Mouse (Mus musculus): ENCODE measurements around the gene Pld2. TPM values are rescaled to one million over a fixed set of nuclear protein-coding genes. Genes with fewer than 3 reads are reported as not detected.

The Pld2 gene
- polyA plus RNA-seq, 1 experiment from 2014 or later: 10.0 TPM

Other genes with a start within 250 kb of the Pld2 start
- gene Alox12e, start 217.4 kb upstream of the Pld2 start, polyA plus RNA-seq (2015; fragmentation: Nextera tagmentation; extraction: Ambion mirVana): 0.13 TPM in 1 of 2 replicates, not detected in the other
- 0.64 and 1.1 TPM in 2 replicates for gene Alox15, start 188.0 kb upstream of the Pld2 start, polyA plus RNA-seq (2015; fragmentation: Nextera tagmentation; extraction: Ambion mirVana)
- 29.1 and 31.5 TPM in 2 replicates for gene Pelp1, start 130.0 kb upstream of the Pld2 start, polyA plus RNA-seq (2015; fragmentation: Nextera tagmentation; extraction: Ambion mirVana)
- gene Arrb2, start 107.4 kb upstream of the Pld2 start, polyA plus RNA-seq (2015; fragmentation: Nextera tagmentation; extraction: Ambion mirVana): 10.1 and 10.7 TPM in 2 replicates
- gene Med11, start 88.1 kb upstream of the Pld2 start, polyA plus RNA-seq (2015; fragmentation: Nextera tagmentation; extraction: Ambion mirVana): 38.4 and 41.7 TPM in 2 replicates
- gene Zmynd15, start 80.6 kb upstream of the Pld2 start, polyA plus RNA-seq (2015; fragmentation: Nextera tagmentation; extraction: Ambion mirVana): 1.1 and 1.2 TPM in 2 replicates
- 10.9 and 11.9 TPM in 2 replicates for gene Cxcl16, start 80.1 kb upstream of the Pld2 start, polyA plus RNA-seq (2015; fragmentation: Nextera tagmentation; extraction: Ambion mirVana)
- gene Tm4sf5, start 34.8 kb upstream of the Pld2 start, polyA plus RNA-seq (2015; fragmentation: Nextera tagmentation; extraction: Ambion mirVana): 253 and 283 TPM in 2 replicates
- 0.28 and 0.71 TPM in 2 replicates for gene Vmo1, start 25.4 kb upstream of the Pld2 start, polyA plus RNA-seq (2015; fragmentation: Nextera tagmentation; extraction: Ambion mirVana)
- gene Gltpd2, start 20.9 kb upstream of the Pld2 start, polyA plus RNA-seq (2015; fragmentation: Nextera tagmentation; extraction: Ambion mirVana): 1.9 and 2.0 TPM in 2 replicates
- gene Psmb6, start 14.7 kb upstream of the Pld2 start, polyA plus RNA-seq (2015; fragmentation: Nextera tagmentation; extraction: Ambion mirVana): 626 and 669 TPM in 2 replicates
- not detected in 2 replicates for gene Gm40193, start 7.1 kb upstream of the Pld2 start, polyA plus RNA-seq (2015; fragmentation: Nextera tagmentation; extraction: Ambion mirVana)
- gene Mink1, start 22.8 kb downstream of the Pld2 start, polyA plus RNA-seq (2015; fragmentation: Nextera tagmentation; extraction: Ambion mirVana): 9.3 and 10.6 TPM in 2 replicates
- not detected in 2 replicates for gene 4930544D05Rik, start 75.8 kb downstream of the Pld2 start, polyA plus RNA-seq (2015; fragmentation: Nextera tagmentation; extraction: Ambion mirVana)
- gene Chrne, start 79.2 kb downstream of the Pld2 start, polyA plus RNA-seq (2015; fragmentation: Nextera tagmentation; extraction: Ambion mirVana): 0.17 TPM in 1 of 2 replicates, not detected in the other
- gene Gp1ba, start 99.1 kb downstream of the Pld2 start, polyA plus RNA-seq (2015; fragmentation: Nextera tagmentation; extraction: Ambion mirVana): 0.05 and 0.06 TPM in 2 replicates
- 121 and 123 TPM in 2 replicates for gene Rnf167, start 107.2 kb downstream of the Pld2 start, polyA plus RNA-seq (2015; fragmentation: Nextera tagmentation; extraction: Ambion mirVana)
- gene Slc25a11, start 107.4 kb downstream of the Pld2 start, polyA plus RNA-seq (2015; fragmentation: Nextera tagmentation; extraction: Ambion mirVana): 215 and 216 TPM in 2 replicates
- 2,307 and 2,326 TPM in 2 replicates for gene Pfn1, start 114.6 kb downstream of the Pld2 start, polyA plus RNA-seq (2015; fragmentation: Nextera tagmentation; extraction: Ambion mirVana)
- gene Eno3, start 117.1 kb downstream of the Pld2 start, polyA plus RNA-seq (2015; fragmentation: Nextera tagmentation; extraction: Ambion mirVana): 12.8 and 13.5 TPM in 2 replicates
- gene Spag7, start 129.4 kb downstream of the Pld2 start, polyA plus RNA-seq (2015; fragmentation: Nextera tagmentation; extraction: Ambion mirVana): 132 and 159 TPM in 2 replicates
- gene Camta2, start 148.0 kb downstream of the Pld2 start, polyA plus RNA-seq (2015; fragmentation: Nextera tagmentation; extraction: Ambion mirVana): 14.2 and 14.4 TPM in 2 replicates
- gene Inca1, start 160.1 kb downstream of the Pld2 start, polyA plus RNA-seq (2015; fragmentation: Nextera tagmentation; extraction: Ambion mirVana): 1.4 and 1.8 TPM in 2 replicates
- 2.3 and 2.8 TPM in 2 replicates for gene Kif1c, start 160.5 kb downstream of the Pld2 start, polyA plus RNA-seq (2015; fragmentation: Nextera tagmentation; extraction: Ambion mirVana)
- gene Zfp3, start 224.1 kb downstream of the Pld2 start, polyA plus RNA-seq (2015; fragmentation: Nextera tagmentation; extraction: Ambion mirVana): 4.8 and 5.3 TPM in 2 replicates

All from intestine, embryonic 16.5 days (tissue).